Mouse (Mus musculus): ENCODE data around the gene Slc27a5.
A peak's percentile ranks its signal among the peaks of the same experiment; 100 is the strongest.

Slc27a5 gene

GRCm38 (mm10) chr7:13038621-13039169, 40.7 kb upstream of the Slc27a5 start:
- H3K27me3 ChIP-seq (ENCODE audit: insufficient read depth, low read length), result peaks cover 10% of the 10 kb centered on the region
- TF ChIP-seq NANOG (IDR thresholded peaks at IDR 0.05; ENCODE audit: borderline replicate concordance, low read length), result no peak
- TF ChIP-seq POU5F1 (IDR thresholded peaks at IDR 0.05; ENCODE audit: borderline replicate concordance, low read length), result no peak
- TF ChIP-seq CTCF (conservative IDR thresholded peaks at IDR 0.05; ENCODE audit: low read length), result no peak
- no peaks in the 10 kb centered on the region for H3K9me3 ChIP-seq (ENCODE audit: low read length)
- H3K4me1 ChIP-seq (replicated peaks; ENCODE audit: low read depth, low read length), result peaks cover 76% of the 10 kb centered on the region
- peaks cover 42% of the 10 kb centered on the region for H3K36me3 ChIP-seq (ENCODE audit: insufficient read depth, low read length)
- H3K4me3 ChIP-seq (replicated peaks; ENCODE audit: low read length), result peak overlapping the region; percentile 89

- Histone ChIP-seq H3K27me3 (ENCODE audit: insufficient read depth, low read length) (peaks cover 4% of the 10 kb centered on the region; the same call in 1 of the 2 replicates), H3K4me3 (replicated peaks; ENCODE audit: low read length) (peak within 1 kb of the TSS; percentile 89), H3K9me3 (ENCODE audit: low read length) (no peaks in the 10 kb centered on the region), H3K36me3 (ENCODE audit: insufficient read depth, low read length) (peaks cover 48% of the 10 kb centered on the region), H3K4me1 (replicated peaks; ENCODE audit: low read depth, low read length) (peaks cover 79% of the 10 kb centered on the region)
- no peak for TF ChIP-seq CTCF (conservative IDR thresholded peaks at IDR 0.05; ENCODE audit: low read length)
- TF ChIP-seq NANOG (IDR thresholded peaks at IDR 0.05; ENCODE audit: borderline replicate concordance, low read length), result no peak
- no peak for TF ChIP-seq POU5F1 (IDR thresholded peaks at IDR 0.05; ENCODE audit: borderline replicate concordance, low read length)
Measured at GRCm38 (mm10) chr7:13037901-13038555, 40.0 kb upstream of the Slc27a5 start, which contains the start of gene Ube2m. TSS of gene Ube2m (minus strand) at chr7:13038275.

GRCm38 (mm10) chr7:13037366-13037765, 39.4 kb upstream of the Slc27a5 start:
- H3K36me3 ChIP-seq (ENCODE audit: insufficient read depth, low read length), result peaks cover 55% of the 10 kb centered on the region
- peaks cover 79% of the 10 kb centered on the region for H3K4me1 ChIP-seq (replicated peaks; ENCODE audit: low read depth, low read length)

GRCm38 (mm10) chr7:13036806-13037205, 38.8 kb upstream of the Slc27a5 start:
- no peaks in the 10 kb centered on the region for H3K27me3 ChIP-seq (ENCODE audit: insufficient read depth, low read length)
- peaks cover 61% of the 10 kb centered on the region for H3K36me3 ChIP-seq (ENCODE audit: insufficient read depth, low read length)
- H3K9me3 ChIP-seq (ENCODE audit: low read length), result no peaks in the 10 kb centered on the region
- TF ChIP-seq POU5F1 (IDR thresholded peaks at IDR 0.05; ENCODE audit: borderline replicate concordance, low read length) (no peak), CTCF (conservative IDR thresholded peaks at IDR 0.05; ENCODE audit: low read length) (no peak)
- H3K4me3 ChIP-seq (replicated peaks; ENCODE audit: low read length), result peak overlapping the region; percentile 89
- H3K4me1 ChIP-seq (replicated peaks; ENCODE audit: low read depth, low read length), result peaks cover 79% of the 10 kb centered on the region

More at GRCm38 (mm10) chr7:13037366-13037765, 39.4 kb upstream of the Slc27a5 start:
- Histone ChIP-seq H3K9me3 (ENCODE audit: low read length) (no peaks in the 10 kb centered on the region), H3K27me3 (ENCODE audit: insufficient read depth, low read length) (no peaks in the 10 kb centered on the region), H3K4me3 (replicated peaks; ENCODE audit: low read length) (peak overlapping the region; percentile 89)
- no peak for TF ChIP-seq POU5F1 (IDR thresholded peaks at IDR 0.05; ENCODE audit: borderline replicate concordance, low read length)
- no peak for TF ChIP-seq NANOG (IDR thresholded peaks at IDR 0.05; ENCODE audit: borderline replicate concordance, low read length)
- no peak for TF ChIP-seq CTCF (conservative IDR thresholded peaks at IDR 0.05; ENCODE audit: low read length)

GRCm38 (mm10) chr7:13035211-13035855, 37.3 kb upstream of the Slc27a5 start:
- Histone ChIP-seq H3K36me3 (ENCODE audit: insufficient read depth, low read length) (peaks cover 63% of the 10 kb centered on the region), H3K4me1 (replicated peaks; ENCODE audit: low read depth, low read length) (peaks cover 78% of the 10 kb centered on the region), H3K27me3 (ENCODE audit: insufficient read depth, low read length) (no peaks in the 10 kb centered on the region), H3K4me3 (replicated peaks; ENCODE audit: low read length) (peak overlapping the region; percentile 89), H3K9me3 (ENCODE audit: low read length) (no peaks in the 10 kb centered on the region)
- TF ChIP-seq CTCF (conservative IDR thresholded peaks at IDR 0.05; ENCODE audit: low read length), result no peak
- no peak for TF ChIP-seq NANOG (IDR thresholded peaks at IDR 0.05; ENCODE audit: borderline replicate concordance, low read length)
- no peak for TF ChIP-seq POU5F1 (IDR thresholded peaks at IDR 0.05; ENCODE audit: borderline replicate concordance, low read length)

GRCm38 (mm10) chr7:13034148-13034977, 36.4 kb upstream of the Slc27a5 start, which contains the start of gene Chmp2a:
TSS of gene Chmp2a (minus strand) at chr7:13034807.
- no peak for TF ChIP-seq NANOG (IDR thresholded peaks at IDR 0.05; ENCODE audit: borderline replicate concordance, low read length)
- no peak for TF ChIP-seq POU5F1 (IDR thresholded peaks at IDR 0.05; ENCODE audit: borderline replicate concordance, low read length)
- TF ChIP-seq CTCF (conservative IDR thresholded peaks at IDR 0.05; ENCODE audit: low read length), result no peak
- Histone ChIP-seq H3K27me3 (ENCODE audit: insufficient read depth, low read length) (no peaks in the 10 kb centered on the region), H3K36me3 (ENCODE audit: insufficient read depth, low read length) (peaks cover 70% of the 10 kb centered on the region), H3K4me1 (replicated peaks; ENCODE audit: low read depth, low read length) (peaks cover 78% of the 10 kb centered on the region), H3K4me3 (replicated peaks; ENCODE audit: low read length) (peak within 1 kb of the TSS; percentile 89), H3K9me3 (ENCODE audit: low read length) (no peaks in the 10 kb centered on the region)

- no peaks in the 10 kb centered on the region for H3K27me3 ChIP-seq (ENCODE audit: insufficient read depth, low read length)
- H3K4me3 ChIP-seq (replicated peaks; ENCODE audit: low read length), result peak overlapping the region; percentile 89
- TF ChIP-seq NANOG (IDR thresholded peaks at IDR 0.05; ENCODE audit: borderline replicate concordance, low read length) (no peak), CTCF (conservative IDR thresholded peaks at IDR 0.05; ENCODE audit: low read length) (no peak), POU5F1 (IDR thresholded peaks at IDR 0.05; ENCODE audit: borderline replicate concordance, low read length) (no peak)
- H3K9me3 ChIP-seq (ENCODE audit: low read length), result no peaks in the 10 kb centered on the region
- peaks cover 78% of the 10 kb centered on the region for H3K36me3 ChIP-seq (ENCODE audit: insufficient read depth, low read length)
- peaks cover 78% of the 10 kb centered on the region for H3K4me1 ChIP-seq (replicated peaks; ENCODE audit: low read depth, low read length)
Measured at GRCm38 (mm10) chr7:13033451-13034147, 35.6 kb upstream of the Slc27a5 start.

Data from E14TG2a.4 (cell line).